Mouse (Mus musculus) C2C12 (cell line): ENCODE data around the gene Lin9.

Source experiments
- CTCF ChIP-seq: IDR thresholded peaks from one replicate; pipeline ENCODE4 v1.5.1; 2011; ENCODE audit not compliant: control insufficient read depth, insufficient read depth, insufficient read length
- USF1 ChIP-seq: IDR thresholded peaks from one replicate; pipeline ENCODE4 v1.6.1; 2011; ENCODE audit warnings: low read depth, mild to moderate bottlenecking, control low read depth, moderate library complexity

- TF ChIP-seq CTCF (no peak), USF1 (no peak)
Measured at GRCm38 (mm10) chr1:180708935-180709776, 68.2 kb downstream of the Lin9 start.
